Mouse (Mus musculus) layer of hippocampus, postnatal 10 days (tissue): Measurements from ENCODE around the gene Efnb2. TPM values are rescaled to one million over a fixed set of nuclear protein-coding genes. Genes with fewer than 3 reads are reported as not detected.

Experiments used
- DNase-seq, 2 experiments: peaks; one replicate each; pipeline ENCODE4 v3.0.0; 2021; ENCODE audit warnings: low spot score in 2 of 2
- microRNA-seq, 2 experiments: library from miRNA; unstranded; fragments of <30 nt; microRNA quantifications; one replicate each; pipeline ENCODE4 v1.2.0; 2021
- total RNA-seq, 2 experiments: library from RNA; stranded (reverse); gene quantifications; 2 replicates each; pipeline ENCODE4 v1.2.3; 2021

The Efnb2 gene
- total RNA-seq, 2 experiments from 2014 or later = 40.8 to 48.9 TPM

DNA sequence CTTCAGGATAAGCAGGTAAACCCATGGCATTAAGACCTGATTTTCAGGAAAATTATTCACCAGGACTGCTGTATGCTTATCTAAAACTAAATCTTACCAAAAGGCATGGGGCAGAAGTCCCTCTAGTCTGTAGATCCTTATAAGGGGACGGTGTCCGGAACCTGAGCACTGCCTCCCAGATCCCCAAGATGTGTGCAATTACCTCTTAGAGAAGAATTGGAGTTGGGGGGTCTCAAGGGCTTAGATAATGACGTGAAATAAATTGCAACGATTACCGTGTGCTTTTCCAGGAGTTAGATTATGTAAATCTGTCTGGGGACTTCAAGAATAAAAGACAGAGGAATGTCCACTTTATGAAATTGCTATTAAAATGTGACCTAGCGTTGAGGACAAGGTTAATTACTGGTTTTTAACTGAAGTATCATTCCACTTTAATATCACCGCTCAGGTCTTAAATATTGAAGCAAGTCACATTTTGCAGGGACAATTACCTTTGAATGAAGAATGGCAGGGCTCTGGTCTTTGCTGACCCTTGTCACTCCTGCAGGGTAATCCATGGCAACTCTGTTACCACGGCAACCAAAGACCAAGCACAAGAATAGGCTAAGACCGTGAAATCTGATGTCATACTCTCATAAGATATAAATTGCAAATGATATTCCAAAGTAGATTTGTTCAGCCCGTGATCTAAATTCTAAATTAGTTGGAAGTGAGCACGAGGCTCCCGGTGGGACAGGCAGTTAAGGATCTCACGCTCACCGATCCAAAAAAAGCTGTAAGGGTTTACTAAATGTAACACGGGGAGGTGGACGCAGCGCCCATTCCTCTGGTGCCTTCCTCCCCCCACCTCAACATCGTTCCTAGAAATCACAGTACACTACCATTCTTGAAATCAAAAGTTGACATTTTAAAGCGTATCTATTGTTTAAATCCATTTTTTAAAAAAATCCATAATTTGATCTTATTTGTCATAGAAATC lies 86.2 kb downstream of the Efnb2 start:
- DNase-seq = no peak

- DNase-seq = no peak
Observed at GRCm38 (mm10) chr8:8572272-8572671, 88.8 kb downstream of the Efnb2 start.

DNA sequence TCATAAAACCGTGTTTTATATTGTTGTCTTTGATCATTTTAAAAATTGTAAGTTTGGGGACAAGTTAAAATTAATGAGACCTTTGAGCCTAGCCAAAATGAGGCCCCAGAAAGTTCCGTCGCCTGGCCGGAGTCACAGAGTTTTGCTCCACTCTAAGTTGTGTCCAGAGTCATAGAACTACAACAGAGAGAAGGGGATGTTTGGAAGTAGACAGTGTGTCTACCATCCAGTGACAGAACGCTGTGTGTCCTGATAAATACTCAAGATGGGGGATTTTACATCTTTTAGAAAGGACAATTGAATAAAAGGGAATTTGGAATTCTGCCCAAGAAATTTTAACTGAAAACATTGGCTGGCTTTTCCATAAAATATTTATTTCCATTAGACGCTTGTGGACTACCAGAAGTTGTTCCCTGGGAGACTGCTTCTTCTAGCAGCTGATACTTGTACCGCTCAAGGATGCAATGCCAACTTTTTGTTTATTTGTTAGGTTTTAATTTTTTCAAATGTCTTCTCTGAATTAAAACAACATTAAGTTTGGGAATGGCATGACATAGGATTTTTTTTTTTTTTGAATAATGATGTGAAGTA lies 89.3 kb downstream of the Efnb2 start:
- no peak for DNase-seq

DNA sequence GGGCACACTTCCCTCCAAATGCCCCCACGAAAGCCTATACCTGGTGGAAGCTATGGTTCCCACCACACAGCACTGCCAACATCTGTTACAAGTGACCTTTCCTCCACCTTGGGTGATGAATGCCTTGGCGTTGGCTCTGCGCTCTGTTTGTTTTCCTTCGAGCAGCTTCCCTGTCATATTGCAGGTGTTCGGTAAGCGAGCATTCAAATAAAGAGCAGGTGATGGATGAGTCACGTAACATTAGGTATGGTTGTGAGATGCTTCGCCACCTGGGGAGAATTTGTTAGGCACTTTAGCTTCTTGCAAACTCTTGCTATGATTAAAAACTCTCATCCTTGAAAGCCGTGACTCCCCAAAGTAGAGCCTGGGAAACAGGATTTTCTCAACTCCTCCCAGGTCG lies 91.8 kb downstream of the Efnb2 start:
- no peak for DNase-seq

DNA sequence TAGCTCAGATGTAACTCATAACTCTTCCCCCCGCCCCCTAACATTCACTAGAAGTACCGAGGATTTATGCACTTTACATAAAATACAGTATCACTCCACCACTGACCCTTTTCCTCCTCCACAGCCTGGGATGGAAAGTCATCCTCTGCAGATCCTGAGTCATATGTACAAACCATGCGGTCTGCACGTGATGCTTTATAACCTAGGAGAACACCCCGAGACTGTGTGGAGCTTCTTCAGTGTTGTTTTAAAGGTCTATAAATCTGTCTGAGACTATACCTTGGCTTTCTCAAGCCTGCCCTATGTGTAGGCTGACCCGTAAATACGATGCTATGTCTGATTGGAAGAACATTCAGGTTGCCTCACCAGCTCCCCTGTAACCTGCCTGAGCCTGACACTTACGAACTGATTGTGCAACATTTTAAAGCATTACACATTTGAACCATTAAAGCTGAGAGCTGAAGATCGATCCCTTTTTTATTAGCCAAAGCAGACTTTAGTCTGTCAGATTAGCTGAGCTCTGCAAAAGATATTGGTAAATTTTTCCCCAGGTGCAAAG lies 92.7 kb downstream of the Efnb2 start:
- no peak for DNase-seq

Small RNA genes lying within 50 kb of the gene (microRNA-seq; reads per million reads assigned to microRNA genes)
- gene Mir7654 = 5.4 to 5.9 reads per million in 2 experiments

Other genes with a start within 250 kb of the Efnb2 start
- 100 to 1,000 TPM; 118 to 122 TPM for gene Arglu1, start 29.3 kb upstream of the Efnb2 start, total RNA-seq